Comparison of ENCODE assay signal across 8 mouse cellular contexts in the genomic region with DNA sequence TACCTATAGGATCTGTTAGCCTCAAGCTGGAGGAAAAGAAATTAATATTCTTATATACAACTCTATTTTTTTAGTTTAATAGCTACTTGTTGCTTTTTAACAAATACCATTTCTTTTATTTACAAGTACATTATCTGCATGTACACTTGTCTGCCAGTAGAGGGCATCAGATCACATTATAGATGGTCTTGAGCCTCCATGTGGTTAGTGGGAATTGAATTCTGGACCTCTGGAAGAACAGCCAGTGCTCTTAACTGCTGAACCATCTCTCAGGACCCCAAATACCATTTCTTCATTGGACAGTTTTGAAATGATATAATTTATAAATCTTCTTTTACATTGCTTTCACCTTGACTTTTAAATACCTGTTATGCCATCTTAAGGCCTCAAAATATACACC. TPM values are rescaled to one million over a fixed set of nuclear protein-coding genes. Genes with fewer than 3 reads are reported as not detected.
DNase-seq lines count a peak whose midpoint lies in the region; ATAC-seq and TF ChIP-seq lines count a peak whose summit lies in the region.

No protein-coding gene starts in this region.

- H3K9ac ChIP-seq in MEL (ENCODE audit: control insufficient read depth, low read depth, low read length, poor library complexity, severe bottlenecking) = no peak overlapping the region
- no peak overlapping the region for H3K9ac ChIP-seq in forebrain, embryonic 15.5 days (replicated peaks)

- peak; percentile 9 for TF ChIP-seq CTCF in C2C12 (IDR thresholded peaks at IDR 0.05; ENCODE audit: control insufficient read depth, insufficient read depth, insufficient read length)
- TF ChIP-seq CTCF in MEL (IDR thresholded peaks at IDR 0.05 in 2 of 3, conservative IDR thresholded peaks at IDR 0.05 in 1 of 3; ENCODE audit: control insufficient read depth in 1 of 3, insufficient read depth in 1 of 3, low read depth in 2 of 3, low read length in 3 of 3, poor library complexity in 1 of 3, severe bottlenecking in 1 of 3) = peak; percentile 15 to 61 (median 44); a peak in 4 of 6 replicates

- no peaks in the 10 kb centered on the region for H3K79me2 ChIP-seq in C2C12 (ENCODE audit: control insufficient read depth, insufficient read depth)
- no peaks in the 10 kb centered on the region for H3K79me2 ChIP-seq in MEL (ENCODE audit: control insufficient read depth, insufficient read depth, low read length, poor library complexity)

- TF ChIP-seq POLR2A in MEL (IDR thresholded peaks at IDR 0.05; ENCODE audit: control insufficient read depth in 1 of 2, insufficient read depth in 1 of 2, low read depth in 1 of 2, low read length in 2 of 2, poor library complexity in 1 of 2) = no peak

- ATAC-seq in forebrain, embryonic 15.5 days (replicated peaks) = peak; percentile 46; the same call in 1 of the 2 replicates

- TF ChIP-seq EP300 in MEL (IDR thresholded peaks at IDR 0.05; ENCODE audit: low read depth in 1 of 2, low read length in 2 of 2) = no peak

- no peaks in the 10 kb centered on the region for H3K27me3 ChIP-seq in C2C12 (ENCODE audit: control insufficient read depth, insufficient read depth, insufficient read length)
- no peaks in the 10 kb centered on the region for H3K27me3 ChIP-seq in MEL (ENCODE audit: control insufficient read depth in 1 of 2, insufficient read depth in 2 of 2, low read length in 2 of 2)
- H3K27me3 ChIP-seq in forebrain, embryonic 15.5 days = no peaks in the 10 kb centered on the region

- H3K4me1 ChIP-seq in MEL (ENCODE audit: control insufficient read depth in 1 of 2, insufficient read depth in 2 of 2, low read length in 2 of 2) = peaks cover 0 to 2% of the 10 kb centered on the region in 2 experiments; a peak in 1 of 4 replicates
- no peaks in the 10 kb centered on the region for H3K4me1 ChIP-seq in forebrain, embryonic 15.5 days

- intact Hi-C loops in gastrocnemius, postnatal 36 days (cut with DNase I) = loop anchor here (5.0 kb wide), 1 partner anchor 716 kb away; no protein-coding TSS in a partner anchor

- H3ac ChIP-seq in C2C12 (ENCODE audit: control insufficient read depth, insufficient read length, low read depth) = no peak overlapping the region

- H3K9me3 ChIP-seq in MEL (replicated peaks; ENCODE audit: insufficient read depth, low read length) = no peaks in the 10 kb centered on the region
- H3K9me3 ChIP-seq in forebrain, embryonic 15.5 days = no peaks in the 10 kb centered on the region

- TF ChIP-seq RAD21 in MEL (IDR thresholded peaks at IDR 0.05; ENCODE audit: low read depth, low read length) = peak; percentile 52

- no peak overlapping the region for H3K4me2 ChIP-seq in forebrain, embryonic 15.5 days (replicated peaks)

- H3K36me3 ChIP-seq in C2C12 (ENCODE audit: control insufficient read depth, insufficient read depth) (no peaks in the 10 kb centered on the region), MEL (ENCODE audit: control insufficient read depth in 1 of 2, insufficient read depth in 2 of 2, low read length in 2 of 2) (peaks cover 0 to 3% of the 10 kb centered on the region in 2 experiments; a peak in 2 of 4 replicates)
- H3K36me3 ChIP-seq in forebrain, embryonic 15.5 days = no peaks in the 10 kb centered on the region

- no peak overlapping the region for H3K27ac ChIP-seq in MEL (ENCODE audit: control insufficient read depth, low read depth, low read length)
- no peak overlapping the region for H3K27ac ChIP-seq in forebrain, embryonic 15.5 days (replicated peaks)

- DNase-seq in kidney, adult 9 months = peak; percentile 14
- no peak for DNase-seq in kidney, postnatal 4 days
- DNase-seq in MEL (ENCODE audit: low read depth, low spot score) = peak; percentile 55
- no peak for DNase-seq in urinary bladder, adult 18-20 months (ENCODE audit: low spot score in 2 of 2)
- no peak for DNase-seq in adrenal gland, postnatal 36 days
- no peak for DNase-seq in gastrocnemius, postnatal 36 days

- H3K79me3 ChIP-seq in C2C12 (ENCODE audit: low read depth) = no peaks in the 10 kb centered on the region

- H3K4me3 ChIP-seq in C2C12 (ENCODE audit: insufficient read depth, poor library complexity, severe bottlenecking) (no peak overlapping the region), MEL (ENCODE audit: control insufficient read depth in 1 of 2, insufficient read depth in 1 of 2, low read depth in 2 of 2, low read length in 2 of 2) (no peak overlapping the region)
- H3K4me3 ChIP-seq in forebrain, embryonic 15.5 days = no peak overlapping the region

TF ChIP-seq in C2C12, 6 proteins besides CTCF, POLR2A, EP300 and RAD21:
- TF ChIP-seq MYOG (IDR thresholded peaks at IDR 0.05; ENCODE audit: control insufficient read depth, extremely low read depth, insufficient read length) = no peak
- TF ChIP-seq FOSL1 (IDR thresholded peaks at IDR 0.05; ENCODE audit: insufficient read depth, low read length, poor library complexity, severe bottlenecking) = no peak
- no peak for TF ChIP-seq CEBPB (IDR thresholded peaks at IDR 0.05; ENCODE audit: low read depth)

TF ChIP-seq in MEL, 35 proteins besides CTCF, POLR2A, EP300 and RAD21:
- TF ChIP-seq MYC (IDR thresholded peaks at IDR 0.05; ENCODE audit: low read depth, low read length) (peak; percentile 60; the same call in 1 of the 2 replicates), HCFC1 (IDR thresholded peaks at IDR 0.05; ENCODE audit: low read depth, low read length) (no peak), ZC3H11A (IDR thresholded peaks at IDR 0.05; ENCODE audit: low read depth, low read length) (no peak), POLR2AphosphoS2 (IDR thresholded peaks at IDR 0.05; ENCODE audit: low read length) (no peak), TAL1 (IDR thresholded peaks at IDR 0.05; ENCODE audit: low read length) (no peak), ZKSCAN1 (IDR thresholded peaks at IDR 0.05; ENCODE audit: low read depth, low read length) (no peak), ETS1 (IDR thresholded peaks at IDR 0.05; ENCODE audit: low read depth, low read length) (no peak), BHLHE40 (IDR thresholded peaks at IDR 0.05; ENCODE audit: borderline replicate concordance, low read depth, low read length) (no peak), SIN3A (IDR thresholded peaks at IDR 0.05; ENCODE audit: low read length) (no peak), TBP (IDR thresholded peaks at IDR 0.05; ENCODE audit: low read depth, low read length) (no peak), E2F4 (IDR thresholded peaks at IDR 0.05; ENCODE audit: borderline replicate concordance, low read depth, low read length) (no peak), NELFE (IDR thresholded peaks at IDR 0.05; ENCODE audit: low read depth, low read length) (no peak), SMC3 (IDR thresholded peaks at IDR 0.05; ENCODE audit: low read depth, low read length) (peak; percentile 56), MXI1 (IDR thresholded peaks at IDR 0.05; ENCODE audit: low read depth, low read length) (no peak), JUND (IDR thresholded peaks at IDR 0.05; ENCODE audit: low read depth, low read length) (no peak), NRF1 (IDR thresholded peaks at IDR 0.05; ENCODE audit: insufficient read depth, low read depth, low read length, poor library complexity, severe bottlenecking) (no peak)

RNA-seq across cellular contexts. Expression of a gene that starts 9.2 kb away (rescaled TPM):
- polyA plus RNA-seq in C2C12 (2012; fragmentation: generic; extraction: Trizol) (0.88 TPM), MEL (2012; ENCODE audit: insufficient read depth in 1 of 2, insufficient read length in 2 of 2, low read depth in 1 of 2, low replicate concordance in 2 of 2, missing spikeins in 1 of 2) (under 1 TPM in 1 of 2 experiments, not detected in 1; 0.92 TPM)
- 2.0 and 2.2 TPM in 2 replicates for total RNA-seq in MEL (2012; rRNA removed)
- polyA plus RNA-seq in forebrain, embryonic 15.5 days (2015; fragmentation: Nextera tagmentation; extraction: Ambion mirVana) = 4.0 and 5.9 TPM in 2 replicates
- 1 to 10 TPM; 3.4 to 4.2 TPM for total RNA-seq in adrenal gland, postnatal 36 days (2021)
- under 1 TPM; 0.43 to 0.76 TPM for total RNA-seq in gastrocnemius, postnatal 36 days (2021)

Comparison
In these comparisons a context has a peak if more than half of its experiments do, and no peak if none do; other contexts are left out.
1. DNase-seq: peak in kidney, adult 9 months (single experiment) and MEL (single experiment); none in kidney, postnatal 4 days (0 of 2), urinary bladder, adult 18-20 months (0 of 2), adrenal gland, postnatal 36 days (0 of 2) and gastrocnemius, postnatal 36 days (0 of 2).